Mouse (Mus musculus): Measurements from ENCODE around the gene Mtr.

DNA sequence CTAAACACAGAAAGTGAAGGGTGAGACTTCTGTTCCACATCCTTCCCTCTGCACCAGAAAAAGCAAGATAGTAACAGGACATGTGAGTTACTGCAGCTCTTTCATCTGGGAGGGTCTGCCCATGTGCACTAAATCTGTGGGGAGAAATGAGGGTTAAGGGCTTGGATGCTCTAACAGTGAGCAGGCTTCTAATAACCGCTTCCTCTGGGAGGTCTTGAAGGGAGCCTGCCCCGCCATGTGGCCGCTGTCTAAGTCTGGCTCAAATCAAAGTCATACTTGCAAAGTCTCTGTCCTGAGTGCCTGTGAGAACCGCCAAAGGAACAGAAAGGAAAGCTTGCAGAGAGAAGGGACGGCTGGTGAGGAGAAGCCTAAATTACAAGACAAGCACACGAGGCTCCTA lies 39.9 kb upstream of the Mtr start:
- no peak for TF ChIP-seq CTCF (IDR thresholded peaks at IDR 0.05; ENCODE audit: extremely low read depth, insufficient read depth, low read length)
- no peak for TF ChIP-seq POLR2A (IDR thresholded peaks at IDR 0.05; ENCODE audit: extremely low read depth, insufficient read depth, low read length)
